Mouse (Mus musculus) thymus, postnatal 4 days (tissue): ENCODE measurements at regions not wholly inside any gene's neighbourhood (a gene's known extent, or its start where the extent isn't known, plus 50 kb on each side); places are given as distances from the start of the nearest gene placed in this dataset.

Source experiments
- DNase-seq: peaks from one replicate; pipeline ENCODE4 v3.0.0; 2021

DNA sequence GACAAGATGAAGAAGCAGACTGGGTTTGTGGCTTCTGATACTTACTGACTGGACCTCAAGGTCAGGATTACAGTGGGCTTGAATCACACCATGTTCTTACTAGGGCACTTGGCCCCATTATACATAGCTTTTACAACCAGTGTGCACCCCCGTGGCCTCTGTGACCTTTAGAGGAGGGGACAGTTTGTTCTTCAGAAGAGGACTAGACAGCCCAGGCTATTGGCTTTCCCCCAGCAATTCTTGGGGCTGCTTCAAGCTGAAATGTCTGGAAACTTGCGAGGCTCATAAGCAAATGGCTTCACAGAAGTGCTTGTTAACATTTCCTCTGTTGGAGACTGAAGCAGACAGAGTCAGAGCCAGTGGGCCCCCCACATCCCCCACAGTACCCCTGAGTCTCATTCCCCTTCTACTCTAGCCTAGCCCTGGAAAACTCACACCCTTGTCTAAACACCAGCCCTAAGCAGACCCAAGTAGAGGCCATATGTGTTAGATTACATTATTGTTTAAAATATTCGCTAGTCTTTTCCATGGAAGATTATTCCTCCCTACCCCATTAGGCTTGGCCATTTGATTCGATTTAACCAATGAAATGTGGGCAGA, 439.6 kb upstream of the Zmiz1 start:
- DNase-seq, result no peak

DNA sequence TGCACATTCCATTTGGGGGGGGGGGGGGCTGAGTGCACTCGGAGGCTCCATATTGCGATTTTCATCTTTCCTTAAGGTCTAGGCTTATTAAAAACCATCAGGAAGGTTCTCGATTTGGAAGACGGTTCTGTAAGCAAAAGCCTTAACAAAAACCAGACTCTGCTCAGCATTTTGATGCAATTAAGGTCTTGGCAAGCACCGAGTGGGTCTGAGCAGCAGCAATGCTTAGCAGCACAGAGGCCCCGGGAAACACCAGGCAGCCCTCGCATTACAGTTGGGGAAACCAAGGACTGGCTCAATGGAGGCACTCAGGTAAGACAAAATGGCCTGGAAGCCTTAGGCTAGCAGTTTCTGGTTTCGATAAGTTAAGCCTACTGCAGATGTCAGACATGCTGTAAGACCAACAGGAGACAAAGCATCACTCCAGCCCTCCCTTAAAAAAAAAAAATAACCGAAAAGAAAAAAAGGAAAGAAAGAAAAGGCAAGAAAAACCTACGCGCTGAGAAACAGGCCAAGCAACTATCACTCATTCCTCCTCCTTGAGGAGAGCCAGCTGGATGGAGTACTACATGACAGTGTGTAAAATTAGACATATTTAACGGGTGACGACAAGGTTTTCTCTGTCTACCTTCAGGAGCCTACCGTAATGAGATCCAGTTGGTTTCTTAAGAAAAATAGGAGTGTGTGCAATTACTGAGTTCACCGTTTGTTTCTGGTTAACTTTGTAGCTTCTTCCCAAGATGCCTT, 436.3 kb upstream of the Zmiz1 start:
- no peak for DNase-seq

DNA sequence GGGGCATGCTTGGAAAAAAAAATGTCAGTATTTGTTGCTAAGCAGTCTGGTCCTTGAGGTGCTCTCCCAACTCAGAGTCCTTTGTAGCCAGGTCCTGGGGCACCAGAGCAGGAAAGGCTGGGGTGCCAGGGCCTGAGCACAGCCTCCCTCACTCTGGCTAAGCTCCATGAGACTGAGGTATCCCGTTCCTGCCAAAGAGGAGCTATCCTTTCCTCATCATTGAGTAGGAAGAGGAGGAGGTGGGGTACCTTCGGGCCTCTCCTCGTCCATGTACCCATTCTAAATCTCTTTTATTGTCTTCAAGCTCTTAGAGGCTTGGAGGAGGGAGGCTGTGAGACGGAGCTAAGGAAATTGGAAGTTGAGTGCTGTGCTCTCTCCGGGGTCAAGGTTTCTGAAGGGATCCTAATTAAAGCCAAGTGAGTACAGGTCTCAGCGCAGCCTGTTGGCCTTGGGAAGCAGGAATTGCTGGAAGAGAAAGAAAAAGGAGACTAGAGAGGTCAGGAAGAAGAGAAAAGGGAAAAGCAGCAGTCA, 435.6 kb upstream of the Zmiz1 start:
- DNase-seq, result no peak

DNA sequence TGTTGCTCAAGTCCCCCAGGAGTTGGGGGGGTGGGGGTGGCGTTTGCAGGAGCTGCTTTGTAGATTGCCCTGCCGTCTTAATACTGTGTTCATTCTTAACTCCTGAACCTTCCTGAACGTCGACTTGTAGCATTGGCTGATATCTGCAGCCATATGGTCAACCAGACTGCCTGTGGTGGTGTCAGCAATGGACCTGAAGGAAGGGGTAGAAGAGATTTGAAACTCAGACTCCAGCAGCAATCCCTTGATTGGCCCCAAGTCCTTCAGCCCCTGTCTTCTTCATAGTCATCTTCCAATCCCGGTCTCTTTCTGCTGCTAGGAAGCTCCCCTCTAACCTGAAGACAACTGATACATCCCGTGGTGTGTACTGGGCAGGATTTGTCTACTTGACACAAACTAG, 433.9 kb upstream of the Zmiz1 start:
- no peak for DNase-seq

DNA sequence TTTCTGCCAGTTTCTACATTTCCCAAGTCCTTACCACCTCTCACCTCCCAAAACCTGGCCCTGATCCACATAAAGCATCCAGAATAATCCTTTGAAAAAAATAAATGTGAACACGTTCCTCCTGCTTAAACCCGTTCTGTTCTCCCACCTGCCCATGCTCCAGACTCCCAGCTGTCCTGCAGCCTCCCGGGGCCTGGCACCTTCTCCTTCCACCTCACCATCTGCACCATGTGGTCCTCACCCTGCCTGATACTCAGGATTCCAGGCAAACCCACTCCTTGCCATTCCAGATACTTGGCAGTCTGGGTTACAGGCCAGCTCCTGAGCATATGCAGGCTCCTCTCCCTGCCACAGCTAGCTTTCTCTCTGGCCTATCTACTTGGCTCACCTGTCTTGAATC, 431.9 kb upstream of the Zmiz1 start:
- DNase-seq, result no peak

DNA sequence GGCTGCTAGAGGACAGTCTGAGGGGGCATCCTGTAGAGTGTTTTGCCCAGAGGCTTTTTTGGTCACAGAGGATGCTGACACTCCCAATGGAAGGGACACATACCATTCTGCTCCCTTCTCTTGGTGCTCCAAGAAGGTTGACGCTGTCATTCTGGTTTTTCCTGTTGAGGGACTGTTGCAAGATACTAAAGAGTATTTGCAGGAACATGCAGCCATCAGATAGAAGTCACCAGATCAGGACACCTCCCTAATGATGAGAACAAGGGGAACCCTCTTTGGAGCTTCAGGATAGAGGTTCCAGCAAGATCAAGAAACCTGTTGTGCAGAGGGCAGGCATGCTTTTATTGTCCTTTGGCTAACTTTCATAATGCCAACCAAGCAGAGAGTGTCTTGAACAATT, 431.1 kb upstream of the Zmiz1 start:
- DNase-seq, result no peak

DNA sequence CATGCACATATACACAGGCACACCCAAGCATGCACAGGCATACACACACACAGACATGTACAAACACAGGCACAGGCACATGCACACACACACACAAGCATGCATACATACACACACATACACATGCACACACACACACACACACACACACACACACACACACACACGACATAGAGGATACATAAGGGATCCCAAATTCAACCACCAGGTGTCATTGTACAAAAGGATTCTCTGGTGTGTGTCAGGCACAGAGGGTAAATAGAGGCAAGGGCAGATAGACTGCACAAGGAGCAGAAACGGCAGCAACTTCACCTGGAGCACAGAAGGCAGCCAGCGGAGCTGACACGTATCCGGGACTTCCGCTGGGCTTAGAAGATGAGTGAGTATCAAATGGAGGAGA, 428.1 kb upstream of the Zmiz1 start:
- no peak for DNase-seq

DNA sequence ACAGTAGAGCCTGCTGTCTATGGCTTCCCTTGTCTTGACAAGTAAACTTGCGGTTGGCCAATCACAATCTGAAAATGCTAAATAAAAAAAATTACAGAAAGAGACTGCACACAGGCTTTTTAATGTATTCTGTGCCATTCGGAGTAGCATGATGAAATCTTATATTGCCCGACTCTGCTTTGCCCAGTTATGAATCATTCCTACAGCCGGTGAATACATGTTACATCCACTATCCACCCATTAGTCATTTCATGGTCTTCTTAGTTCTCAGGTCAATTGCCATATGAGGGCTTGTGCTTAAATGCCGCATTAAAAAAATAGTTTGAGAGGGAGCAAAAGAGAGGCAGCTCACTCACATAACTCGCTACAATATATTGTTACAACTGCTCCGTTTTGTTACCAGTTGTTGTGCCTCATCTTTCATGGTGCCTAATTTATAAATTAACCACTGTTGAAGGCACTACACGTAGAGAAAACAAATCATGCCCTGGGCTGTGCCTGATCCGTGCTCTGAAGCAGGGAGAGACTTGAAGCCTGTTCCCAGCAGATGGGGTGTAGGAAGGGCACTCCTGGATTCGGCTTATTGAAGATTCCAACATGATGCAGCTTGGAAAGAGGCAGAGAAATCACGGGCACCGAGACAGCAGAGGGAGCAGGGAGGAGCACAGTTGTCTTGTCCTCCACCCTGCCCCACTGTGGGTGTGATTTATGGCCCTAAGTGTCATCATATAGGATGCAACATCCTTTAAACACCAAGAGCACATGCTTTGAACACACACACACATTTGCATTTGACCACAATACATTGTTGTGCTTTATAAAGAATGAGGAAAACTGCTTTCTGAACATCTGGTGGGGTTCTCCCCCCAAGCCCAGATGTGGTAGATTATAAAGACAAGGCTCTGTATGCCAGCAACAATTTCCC, 427.0 kb upstream of the Zmiz1 start:
- DNase-seq, result no peak

DNA sequence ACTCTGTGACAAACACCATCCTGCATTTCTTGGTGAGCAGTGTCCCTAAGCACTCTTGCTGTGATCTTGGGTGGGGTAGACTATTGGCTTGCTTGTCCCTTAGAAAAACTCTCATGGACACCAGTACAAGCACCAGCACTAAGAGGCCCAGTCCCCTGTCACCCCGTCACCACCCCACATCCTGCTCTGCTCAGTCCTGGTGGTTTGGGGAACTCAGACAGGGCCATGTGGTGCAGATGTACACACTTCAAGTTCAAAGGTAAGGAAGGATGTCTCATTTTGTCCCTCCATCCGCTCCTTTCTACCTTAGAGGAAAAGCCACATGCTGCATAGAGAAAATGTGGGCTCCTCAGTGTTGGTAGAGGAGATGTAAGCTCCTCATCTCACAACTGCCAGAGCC, 426.1 kb upstream of the Zmiz1 start:
- DNase-seq, result peak; percentile 57

DNA sequence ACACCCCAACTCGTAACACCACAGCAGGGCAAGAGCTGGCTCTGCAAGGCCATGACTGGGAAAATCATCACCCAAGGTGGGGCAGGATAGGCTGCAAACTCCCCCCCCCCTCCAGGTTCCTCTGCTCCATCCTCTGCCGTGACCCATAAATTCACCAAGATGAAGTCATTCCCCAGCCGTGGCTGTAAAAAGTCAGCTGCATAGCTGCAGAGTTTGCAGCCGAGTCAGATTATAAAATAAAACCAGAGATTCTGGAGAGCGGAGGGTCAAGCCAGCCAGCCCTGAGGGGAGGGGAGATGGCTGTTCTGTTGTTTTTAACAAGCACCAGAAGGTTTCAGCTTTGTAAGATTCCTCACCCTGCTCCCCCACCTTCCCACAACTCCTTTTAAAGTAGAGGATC, 416.7 kb upstream of the Zmiz1 start:
- DNase-seq, result no peak

DNA sequence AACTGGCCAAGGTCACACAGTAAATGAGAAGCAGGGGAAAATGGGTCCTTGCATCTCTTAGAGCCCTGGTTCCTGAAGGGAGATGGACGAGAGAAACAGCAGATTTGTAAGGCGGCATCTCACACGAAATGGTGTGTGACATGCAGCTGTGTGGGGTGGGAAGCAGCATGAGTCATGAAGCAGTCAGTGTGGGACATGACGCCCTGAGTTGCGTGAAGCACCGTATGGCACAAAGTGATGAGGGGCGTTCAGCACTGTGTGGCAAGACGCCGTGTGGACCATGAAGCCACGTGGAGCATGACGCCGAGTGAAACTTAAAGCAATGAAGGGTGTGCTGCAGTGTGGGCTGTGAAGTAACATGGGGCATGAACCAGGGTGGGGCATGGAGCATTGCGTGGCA, 414.9 kb upstream of the Zmiz1 start:
- DNase-seq, result no peak

DNA sequence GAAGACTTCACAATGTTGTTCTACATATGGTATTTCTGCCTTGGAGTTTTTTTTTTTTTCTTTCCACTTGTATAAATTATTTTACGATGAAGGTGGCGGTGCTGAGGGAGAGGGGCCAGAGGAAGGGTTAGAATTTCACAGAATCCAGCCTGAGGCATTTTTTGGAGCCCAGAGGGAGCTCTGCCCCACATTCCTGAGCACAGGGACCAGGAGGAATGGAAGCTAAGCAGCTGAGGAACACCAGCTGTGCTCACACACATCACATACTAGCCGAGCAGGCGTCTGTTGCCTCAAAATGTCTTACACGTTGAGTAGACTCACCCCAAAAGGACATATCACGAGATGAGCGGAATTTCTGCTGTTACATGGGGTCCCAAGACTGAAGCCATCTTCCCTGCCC, 414.1 kb upstream of the Zmiz1 start:
- DNase-seq, result no peak

DNA sequence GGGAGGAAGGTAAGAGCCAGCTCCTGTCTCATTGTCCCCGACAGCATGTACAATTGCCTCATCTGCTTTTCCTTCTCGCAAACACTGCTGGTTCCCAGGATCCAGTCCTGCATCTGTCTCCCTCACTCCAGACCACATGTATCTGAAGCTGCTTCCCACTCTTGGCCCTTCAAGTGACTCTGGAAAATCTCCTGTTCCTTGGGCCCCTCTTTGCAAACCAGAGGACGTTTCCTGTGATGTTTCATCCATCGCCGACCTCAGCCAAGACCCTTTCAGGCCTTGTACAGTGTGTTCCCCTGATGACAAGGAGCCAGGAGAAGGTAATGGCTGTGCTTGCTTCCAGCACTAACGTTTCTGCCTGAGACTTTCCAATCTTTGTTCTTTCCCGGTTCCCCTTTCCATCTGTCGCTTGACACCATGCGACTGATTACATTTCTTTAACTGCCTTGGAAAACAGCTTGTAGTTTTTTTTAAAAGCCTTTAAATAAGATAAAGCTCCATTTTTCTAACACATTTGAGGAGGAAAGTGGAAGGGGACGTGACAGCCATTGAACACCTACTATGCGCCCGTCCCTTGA, 408.2 kb upstream of the Zmiz1 start:
- DNase-seq, result no peak

DNA sequence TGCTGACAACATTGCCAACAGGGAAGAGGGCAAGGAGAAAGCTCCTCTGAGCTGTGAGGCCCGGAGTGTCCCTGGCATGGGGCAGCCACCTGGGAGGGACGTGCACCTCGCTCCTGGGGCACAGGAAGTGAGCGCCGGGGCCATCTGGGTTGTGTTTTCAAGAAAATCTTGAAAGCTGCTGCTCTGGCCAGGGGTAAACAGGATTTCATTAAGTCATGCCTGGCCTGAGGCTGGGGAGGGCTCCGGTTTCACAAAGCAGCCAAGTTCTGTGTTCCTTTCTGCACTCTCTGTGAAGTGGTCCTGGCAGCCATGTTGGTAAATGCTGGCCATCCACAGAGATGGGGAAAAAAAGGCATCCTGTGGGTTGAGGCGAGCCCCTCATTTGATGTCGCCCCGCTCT, 406.8 kb upstream of the Zmiz1 start:
- peak; percentile 58 for DNase-seq

DNA sequence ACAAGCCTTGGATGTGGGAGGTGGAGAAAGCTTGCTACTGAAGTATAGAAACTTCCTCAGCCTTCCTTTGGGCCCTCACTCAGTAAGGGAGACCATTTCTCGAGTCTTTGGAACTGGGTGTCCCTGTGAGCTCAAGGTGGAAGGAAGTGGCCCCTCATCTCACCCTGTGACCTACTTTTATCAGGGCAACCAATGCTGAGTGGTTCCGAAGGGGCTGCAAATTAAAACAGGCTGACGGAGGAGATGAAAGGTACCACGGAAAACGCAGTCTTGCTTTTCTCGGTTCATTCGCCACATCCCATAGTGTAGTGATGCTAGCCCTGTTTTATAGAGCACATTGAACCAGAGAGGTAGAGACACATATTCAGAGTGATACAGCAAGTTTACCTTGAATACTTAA, 399.6 kb upstream of the Zmiz1 start:
- peak; percentile 44 for DNase-seq

DNA sequence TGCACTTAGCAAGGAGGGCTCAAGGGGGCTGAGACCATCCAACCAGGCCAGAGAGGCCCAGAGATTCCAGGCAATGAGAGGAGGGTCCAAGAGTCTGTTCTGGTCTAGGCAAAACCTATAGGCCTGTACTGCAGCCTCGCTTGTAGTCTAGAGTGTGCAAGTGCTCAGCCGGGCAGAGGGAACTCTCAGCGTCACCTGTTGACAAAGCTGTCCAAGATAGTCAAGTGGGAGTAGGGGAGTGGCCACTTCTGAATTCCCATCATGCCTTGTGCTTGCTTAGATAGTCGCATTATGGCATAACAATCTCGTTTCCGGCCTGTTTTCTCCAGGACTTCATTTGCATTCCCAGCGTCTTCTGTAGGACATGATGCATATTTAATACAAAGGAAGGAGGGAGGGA, 398.7 kb upstream of the Zmiz1 start:
- no peak for DNase-seq

DNA sequence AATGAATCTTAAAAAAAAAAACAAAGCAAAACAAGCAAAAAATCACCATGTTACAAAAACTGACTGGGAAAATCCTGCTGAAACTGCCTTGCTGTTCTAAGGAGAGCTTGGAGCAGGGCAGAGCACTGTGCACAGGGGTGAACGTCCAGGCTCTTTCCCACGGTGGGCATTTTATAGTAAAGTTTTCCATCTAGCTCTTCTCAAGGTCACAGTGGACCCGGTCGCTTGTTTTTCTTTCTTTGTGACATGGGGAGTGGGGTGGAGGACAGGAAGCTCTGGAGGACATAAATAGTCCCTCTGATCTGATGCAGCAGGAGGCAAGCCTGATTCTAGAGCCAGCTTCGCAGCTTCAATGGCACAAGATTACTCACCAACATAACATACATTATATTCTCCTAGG, 395.9 kb upstream of the Zmiz1 start:
- DNase-seq, result no peak

DNA sequence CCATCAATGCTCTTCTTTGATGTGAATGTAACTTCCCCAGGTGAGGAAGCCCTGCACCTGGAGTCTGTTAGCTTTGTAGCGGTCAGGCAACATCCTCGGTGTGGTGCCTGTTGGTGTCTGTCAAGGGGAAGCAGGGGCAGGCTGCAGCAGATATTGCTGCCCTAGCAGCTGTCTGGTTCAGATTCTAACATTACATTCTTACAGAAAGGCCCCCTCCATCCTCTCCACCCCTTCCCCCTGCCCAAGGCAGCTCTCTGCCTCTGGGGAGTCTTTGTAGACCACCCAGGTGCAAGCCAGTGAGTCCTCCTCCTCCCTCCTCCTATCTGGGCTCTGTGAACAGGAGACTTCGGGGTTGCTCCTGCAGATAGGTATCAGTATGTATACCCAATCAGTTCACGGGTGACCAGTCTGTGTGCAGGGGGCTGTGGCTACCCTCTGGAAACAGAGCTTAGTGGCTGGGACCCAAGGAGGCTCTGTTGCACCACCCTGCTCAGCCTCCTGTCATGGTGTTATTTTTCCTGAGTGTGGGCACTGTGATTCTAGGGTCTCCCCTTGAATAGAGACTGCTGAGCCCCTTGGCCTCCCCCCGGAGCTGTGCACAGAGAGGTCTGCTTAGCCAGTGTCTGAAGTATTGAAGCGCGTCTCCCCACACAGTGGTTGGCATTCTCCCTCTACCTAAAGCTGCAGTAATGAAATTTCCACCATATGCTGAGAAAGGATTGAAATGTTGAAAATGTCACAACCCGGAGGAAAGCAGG, 394.6 kb upstream of the Zmiz1 start:
- peak; percentile 59 for DNase-seq

DNA sequence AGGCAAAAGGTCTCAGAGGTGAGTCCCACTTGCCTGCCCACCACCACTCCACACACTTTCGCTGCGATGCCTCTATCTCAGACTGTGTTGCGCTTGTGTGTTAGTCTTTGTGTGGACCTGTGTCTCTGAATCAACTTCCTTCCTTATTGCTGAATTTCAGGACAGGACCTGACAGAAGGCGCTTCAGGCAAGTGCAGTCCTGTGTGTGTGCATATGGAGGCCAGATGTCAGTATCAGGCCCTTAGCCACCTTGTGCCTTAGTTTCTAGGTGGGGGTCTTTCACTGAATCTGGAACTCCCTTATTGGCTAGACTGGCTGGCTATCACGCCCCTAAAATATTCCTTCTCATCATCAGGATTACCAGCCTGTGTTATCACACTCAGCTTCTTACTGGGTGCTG, 391.6 kb upstream of the Zmiz1 start:
- no peak for DNase-seq

DNA sequence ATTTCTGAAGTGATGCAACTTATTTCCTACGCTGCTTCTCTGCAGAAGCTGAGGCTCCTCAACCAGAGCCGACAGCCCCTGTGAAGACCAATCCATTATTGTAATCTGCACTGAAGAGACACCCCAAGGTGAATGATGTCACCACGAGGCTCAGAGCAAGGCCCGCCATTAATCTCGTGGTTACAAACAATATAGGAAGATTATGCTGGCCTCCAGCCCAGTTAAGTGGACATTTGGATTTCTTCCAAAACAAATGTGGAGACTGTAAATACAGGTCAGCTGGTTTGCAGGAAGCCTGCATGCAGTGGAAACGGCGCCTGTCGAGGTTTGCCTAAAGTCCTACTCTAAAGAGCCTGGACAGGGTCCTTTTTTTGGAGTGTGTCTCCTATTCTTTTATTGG, 390.6 kb upstream of the Zmiz1 start:
- no peak for DNase-seq

DNA sequence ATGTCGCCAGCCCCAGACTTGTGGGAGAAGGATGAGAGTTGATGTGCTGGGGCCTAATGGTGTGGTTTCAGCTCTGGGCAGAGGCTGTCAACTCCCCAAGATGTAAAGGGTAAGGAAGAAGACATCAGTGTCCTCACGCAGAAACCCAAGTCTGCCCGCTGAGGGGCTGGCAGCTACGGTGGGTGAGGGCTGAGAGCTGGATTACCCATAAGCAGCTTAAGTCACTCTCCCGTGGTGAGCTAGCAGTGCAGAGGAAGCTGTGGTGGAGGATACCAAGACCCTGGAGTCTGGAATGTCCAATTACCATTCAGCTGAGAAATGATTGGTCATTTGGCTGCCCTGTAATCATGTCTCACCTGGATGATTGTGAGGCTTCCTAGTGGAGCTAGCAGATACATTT, 385.8 kb upstream of the Zmiz1 start:
- no peak for DNase-seq

DNA sequence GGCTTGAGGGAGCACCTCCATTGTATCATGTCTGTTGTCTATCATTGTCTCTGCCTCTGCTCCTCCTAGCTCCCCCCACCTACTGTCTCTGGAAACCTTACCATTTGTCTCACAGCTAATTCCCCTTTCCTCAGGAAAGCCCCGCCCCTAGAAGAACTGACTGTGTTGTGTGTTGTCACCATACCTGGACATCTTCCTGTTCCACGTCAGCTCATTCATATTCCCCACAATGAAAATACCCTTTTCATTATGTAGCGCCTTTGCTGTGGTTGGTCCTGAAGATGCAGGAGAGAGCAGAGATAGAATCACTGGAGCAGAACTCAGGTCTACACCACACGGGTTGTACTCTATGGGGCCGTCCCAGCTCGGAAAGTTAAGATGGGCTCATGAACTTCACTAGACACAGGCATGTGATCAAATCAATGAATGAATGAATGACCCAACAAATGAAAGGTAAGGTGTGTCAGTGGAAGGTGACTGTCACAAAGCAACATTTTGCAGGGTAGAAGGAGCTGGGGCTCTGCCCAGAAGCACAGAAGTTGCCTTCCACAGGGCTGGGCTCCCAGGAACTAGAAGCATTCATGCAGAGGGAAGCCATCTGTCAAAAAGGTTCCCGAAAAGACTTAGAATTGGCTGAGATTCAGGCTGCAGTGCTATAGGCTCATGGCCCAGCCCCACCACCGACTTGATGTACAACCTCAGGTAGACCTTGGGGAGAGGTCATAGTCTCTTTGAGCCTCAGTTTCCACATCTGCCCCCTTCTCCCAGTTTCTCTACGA, 384.8 kb upstream of the Zmiz1 start:
- DNase-seq, result no peak
